Mouse (Mus musculus) neutrophil, adult 83 days (primary cell): ENCODE measurements around the gene Psmc3. TPM values are rescaled to one million over a fixed set of nuclear protein-coding genes. Genes with fewer than 3 reads are reported as not detected.

Experiments used
- total RNA-seq, 2 experiments: library from RNA; stranded (reverse); gene quantifications; one replicate each; pipeline ENCODE4 v1.2.4; 2023

The Psmc3 gene
- 100 to 1,000 TPM in 1 of 2 experiments, 10 to 100 TPM in 1; 96.4 to 105 TPM for total RNA-seq

DNA sequence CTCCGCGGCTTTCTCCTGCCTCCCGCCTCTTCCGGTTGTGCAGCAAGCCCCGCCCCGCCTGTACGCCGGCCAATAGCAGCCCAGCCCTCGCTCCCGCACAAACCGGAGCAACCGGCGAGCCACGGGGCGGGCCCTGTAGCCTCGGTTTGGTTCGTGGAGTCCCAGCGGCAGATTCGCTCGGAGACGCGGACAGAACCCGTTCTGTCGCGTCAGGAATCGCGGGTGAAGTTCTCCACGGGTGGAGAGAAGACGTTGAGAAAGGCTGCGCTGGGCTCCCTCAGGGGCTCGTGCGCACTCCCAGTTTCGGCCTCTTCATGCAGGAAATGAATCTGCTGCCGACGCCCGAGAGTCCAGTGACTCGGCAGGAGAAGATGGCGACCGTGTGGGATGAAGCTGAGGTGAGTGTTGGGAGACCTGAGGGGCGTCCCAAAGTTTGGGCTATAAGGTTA, at the start of gene Psmc3:
TSS of gene Psmc3 (plus strand) at position 76 of the 449 bp plus-strand sequence.

DNA sequence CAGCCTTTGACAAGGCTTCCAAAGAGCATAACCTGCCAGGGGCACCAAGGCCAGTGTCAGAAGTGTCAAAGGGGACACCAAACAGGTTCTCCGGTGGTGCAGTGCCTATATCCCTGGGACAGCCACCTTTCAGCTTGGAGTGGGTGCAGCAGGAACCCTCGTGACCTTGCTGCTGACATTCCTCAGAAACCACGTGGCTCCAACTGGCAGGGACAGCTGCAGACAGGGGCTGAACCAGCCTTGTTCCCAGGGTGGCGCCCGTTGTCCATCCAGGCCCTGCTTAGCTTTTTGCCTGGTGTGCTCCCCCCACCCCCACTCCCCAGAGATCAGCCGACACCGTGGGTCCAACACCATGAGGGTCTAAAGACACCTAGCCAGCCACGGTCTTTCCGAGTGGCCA, 18.4 kb upstream of the Psmc3 start, which contains the start of gene Rapsn:
TSS of gene Rapsn (plus strand) at position 236 of the 400 bp plus-strand sequence.

DNA sequence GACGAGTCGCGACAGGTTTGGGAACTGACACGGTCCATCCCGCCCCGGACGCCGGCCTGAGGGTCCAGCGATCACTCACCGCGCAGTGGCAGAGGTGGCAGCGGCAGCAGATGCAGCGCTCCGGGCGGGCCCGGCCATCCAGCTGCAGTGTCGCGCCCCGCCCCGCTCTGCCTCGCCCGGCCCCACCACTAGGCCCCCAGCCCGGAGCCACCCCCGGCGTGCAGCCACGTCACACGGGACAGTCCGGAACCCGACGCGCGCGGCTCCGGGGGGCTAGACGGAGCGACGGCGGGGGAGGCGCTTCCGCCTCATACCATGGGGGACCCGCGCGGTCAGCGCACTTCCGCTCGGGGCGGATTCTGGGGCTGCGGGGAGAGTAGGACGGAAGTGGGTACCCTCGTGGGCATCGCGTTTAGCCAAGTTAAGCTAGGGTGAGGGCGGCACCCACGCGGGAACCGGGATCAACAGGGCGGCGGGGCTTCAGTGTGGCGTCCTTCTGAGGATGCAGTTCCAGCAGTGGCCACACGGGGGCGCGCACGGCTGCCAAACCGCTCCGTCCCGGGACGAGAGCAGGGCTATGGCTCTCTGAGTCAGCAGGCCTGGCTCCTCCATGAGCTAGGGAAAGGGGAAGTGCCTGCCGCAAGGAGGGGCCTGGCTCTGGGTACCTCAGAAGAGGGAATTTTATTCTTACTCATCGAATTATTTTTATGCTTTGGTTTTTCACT, 16.4 kb downstream of the Psmc3 start, which contains the start of gene Slc39a13:
TSS of gene Slc39a13 (minus strand) at position 342 of the 725 bp plus-strand sequence.

DNA sequence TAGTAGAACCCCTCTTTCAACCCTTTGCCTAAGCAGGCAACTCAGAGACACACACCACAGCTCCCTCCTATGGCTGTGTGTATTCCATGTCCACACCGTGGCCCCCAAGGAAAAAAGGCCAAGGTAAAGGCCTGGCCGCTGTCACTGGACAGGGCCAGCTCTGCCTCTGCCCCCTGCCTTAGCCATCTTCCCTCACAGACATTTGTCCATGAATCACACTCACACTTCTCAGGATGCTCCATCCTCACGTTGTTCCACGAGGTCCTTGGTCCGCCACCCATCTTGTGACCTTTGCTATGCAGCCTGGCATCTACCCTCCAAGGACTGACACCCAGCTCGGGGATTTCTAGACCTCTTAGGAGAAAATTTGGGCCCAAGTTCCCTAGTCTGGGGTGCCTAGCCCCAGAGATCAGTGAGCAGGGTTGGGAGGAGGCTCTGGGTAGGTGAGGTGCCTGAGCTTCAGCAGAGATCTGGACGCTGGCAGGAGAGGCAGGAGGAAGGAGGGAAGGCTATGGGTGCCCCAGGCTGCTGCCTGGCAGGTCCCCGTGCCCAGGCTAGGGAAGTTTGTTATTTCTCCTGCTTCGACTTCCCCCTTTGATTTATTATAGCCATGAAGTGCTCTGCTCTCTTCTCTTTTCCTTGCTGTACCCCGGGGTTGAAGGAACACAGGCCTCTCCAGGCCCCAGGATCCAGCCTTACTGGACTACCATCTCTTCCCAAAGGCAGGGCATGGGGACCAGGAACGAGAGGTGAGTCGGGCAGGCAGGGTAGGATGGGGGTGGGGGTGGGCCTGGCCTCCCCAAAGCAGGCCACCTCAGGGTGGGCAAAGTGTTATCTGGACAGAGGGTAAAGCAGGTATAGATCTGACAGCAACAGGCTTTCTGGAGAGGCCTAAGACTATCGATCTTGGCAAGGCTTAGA, 28.2 kb downstream of the Psmc3 start, which contains the start of gene Spi1:
TSS of gene Spi1 (plus strand) at position 616 of the 921 bp plus-strand sequence.

Other genes with a start within 250 kb of the Psmc3 start
- 10 to 100 TPM; 55.4 to 56.2 TPM for gene Mtch2, start 206.9 kb upstream of the Psmc3 start, total RNA-seq
- gene C1qtnf4, start 168.1 kb upstream of the Psmc3 start, total RNA-seq, result under 1 TPM in 1 of 2 experiments, not detected in 1; 0.26 TPM
- 10 to 100 TPM; 14.0 to 18.6 TPM for gene Kbtbd4, start 149.3 kb upstream of the Psmc3 start, total RNA-seq
- 10 to 100 TPM; 45.5 to 56.8 TPM for gene Ndufs3, start 149.2 kb upstream of the Psmc3 start, total RNA-seq
- gene Celf1, start 113.6 kb upstream of the Psmc3 start, total RNA-seq, result 10 to 100 TPM; 47.8 to 52.2 TPM
- gene Rapsn, start 18.4 kb upstream of the Psmc3 start, total RNA-seq, result under 1 TPM in 1 of 2 experiments, not detected in 1; 0.46 TPM
- gene Slc39a13, start 16.4 kb downstream of the Psmc3 start, total RNA-seq, result 10 to 100 TPM; 13.3 to 20.9 TPM
- gene Spi1, start 28.4 kb downstream of the Psmc3 start, total RNA-seq, result 100 to 1,000 TPM; 437 to 465 TPM
- 1 to 10 TPM; 1.2 to 1.3 TPM for gene Mybpc3, start 64.1 kb downstream of the Psmc3 start, total RNA-seq
- gene Madd, start 129.8 kb downstream of the Psmc3 start, total RNA-seq, result 10 to 100 TPM; 55.0 to 72.3 TPM
- gene Nr1h3, start 148.8 kb downstream of the Psmc3 start, total RNA-seq, result 1 to 10 TPM in 1 of 2 experiments, under 1 TPM in 1; 0.75 to 1.4 TPM
- 10 to 100 TPM; 12.6 to 16.1 TPM for gene Acp2, start 148.9 kb downstream of the Psmc3 start, total RNA-seq
- gene Ddb2, start 183.0 kb downstream of the Psmc3 start, total RNA-seq, result 10 to 100 TPM; 11.9 TPM
- gene Pacsin3, start 201.9 kb downstream of the Psmc3 start, total RNA-seq, result under 1 TPM in 1 of 2 experiments, not detected in 1; 0.92 TPM
- gene Arfgap2, start 211.0 kb downstream of the Psmc3 start, total RNA-seq, result 10 to 100 TPM; 63.1 to 74.2 TPM